Mouse (Mus musculus) layer of hippocampus, postnatal 36 days (tissue): ENCODE results near the gene Rap2c. TPM values are rescaled to one million over a fixed set of nuclear protein-coding genes. Genes with fewer than 3 reads are reported as not detected.

Experiments used
- DNase-seq, 2 experiments: peaks; one replicate each; pipeline ENCODE4 v3.0.0; 2022
- total RNA-seq, 2 experiments: library from RNA; stranded (reverse); gene quantifications; 2 replicates each; pipeline ENCODE4 v1.2.3; 2021

The Rap2c gene
- total RNA-seq, 2 experiments from 2014 or later: 26.1 to 28.6 TPM

GRCm38 (mm10) chrX:50968157-50968932 lies 49.5 kb downstream of the Rap2c start:
- DNase-seq: no peak

- DNase-seq: no peak
These were observed 52.7 kb downstream of the Rap2c start for GRCm38 (mm10) chrX:50965157-50965556.

- no peak for DNase-seq
These were observed 54.9 kb downstream of the Rap2c start for GRCm38 (mm10) chrX:50962955-50963354.

Other genes with a start within 250 kb of the Rap2c start
- 1 to 10 TPM; 6.8 to 7.0 TPM for gene Stk26, start 177.0 kb downstream of the Rap2c start, total RNA-seq
- gene Frmd7, start 75.3 kb downstream of the Rap2c start, total RNA-seq: 1 to 10 TPM; 2.3 to 2.8 TPM
- not detected for gene Mbnl3, start 188.5 kb upstream of the Rap2c start, total RNA-seq